Mouse (Mus musculus) MEL-GATA-1-ER (cell line): ENCODE data around the gene Gm20388.

Source experiments
- DNase-seq: peaks from one replicate; pipeline ENCODE4 v3.0.0-alpha.2; 2012; ENCODE audit warnings: low read depth; ENCODE audit errors: extremely low read depth

The Gm20388 gene

DNA sequence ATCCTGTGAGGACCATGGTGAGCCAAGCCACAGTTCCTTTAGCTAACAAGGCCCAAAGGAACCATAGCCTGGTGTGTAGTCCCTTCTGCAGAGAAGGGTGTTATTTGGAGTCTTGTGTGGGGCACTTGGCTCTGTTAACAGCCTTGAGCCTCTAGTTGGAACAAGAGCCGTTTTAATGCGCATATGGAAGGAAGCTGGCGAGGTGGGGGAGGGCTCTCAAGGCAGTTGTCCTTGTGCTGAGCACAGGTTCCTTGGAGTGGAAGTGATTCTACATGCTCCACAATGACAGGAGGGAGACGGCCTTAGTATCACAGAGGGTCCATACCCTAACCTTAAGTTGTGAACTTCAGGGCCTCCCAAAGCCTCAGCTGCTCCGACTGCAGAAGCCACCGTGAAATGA is 446.9 kb downstream of the Gm20388 start:
- no peak for DNase-seq

DNA sequence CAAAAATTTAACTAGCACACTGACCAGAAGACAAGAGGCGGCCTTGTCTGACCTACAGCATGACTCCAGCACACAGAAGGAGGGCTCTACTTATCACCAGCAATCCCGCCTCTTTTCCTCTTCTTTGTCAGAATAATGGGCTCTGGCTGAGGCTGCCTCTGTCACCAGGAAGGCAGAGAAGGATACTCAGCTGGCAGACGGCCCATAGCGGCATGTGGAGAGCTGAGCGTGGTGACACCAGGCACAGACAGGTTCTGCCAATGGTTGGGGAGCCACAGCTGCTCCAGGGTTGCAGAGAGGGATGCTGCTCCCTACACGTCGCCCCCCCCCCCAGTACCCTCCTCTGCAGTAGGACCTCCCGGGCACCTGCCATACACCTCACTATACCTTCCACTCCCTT is 450.7 kb downstream of the Gm20388 start:
- DNase-seq = no peak

- peak; percentile 53 for DNase-seq
Observed at GRCm38 (mm10) chr8:120363552-120364071, 453.0 kb downstream of the Gm20388 start.

DNA sequence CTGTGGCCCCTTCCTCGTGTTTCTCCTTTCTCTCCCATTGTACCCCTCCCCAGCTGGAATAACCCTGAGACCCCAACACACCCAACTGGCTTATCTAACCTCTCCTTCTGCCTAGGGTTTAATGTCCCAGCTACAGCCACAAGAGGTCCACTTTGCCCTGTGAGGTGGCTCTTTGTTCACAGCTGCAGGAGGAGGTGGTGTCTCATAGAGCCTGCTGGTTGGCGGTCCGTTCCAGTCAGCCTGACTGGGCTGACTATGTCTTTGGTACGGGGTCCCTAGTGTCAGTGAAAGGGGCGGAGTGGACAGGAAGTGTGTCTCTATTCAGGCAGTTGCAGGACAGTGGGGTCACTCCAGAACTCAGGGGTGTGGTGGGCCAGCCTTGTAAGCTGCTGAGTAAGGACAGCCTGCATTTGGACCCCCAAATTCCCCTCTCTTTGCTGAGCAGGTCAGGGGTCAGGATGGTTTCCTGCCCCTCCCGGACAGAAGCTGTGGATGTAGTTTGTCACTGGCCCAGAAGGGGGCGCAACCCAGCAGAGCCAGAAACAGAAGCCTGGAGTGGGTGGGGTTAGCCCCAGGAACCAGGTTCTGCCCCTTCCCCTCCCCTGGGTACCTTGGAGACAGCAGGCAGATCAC is 453.6 kb downstream of the Gm20388 start:
- peak; percentile 30 for DNase-seq

DNA sequence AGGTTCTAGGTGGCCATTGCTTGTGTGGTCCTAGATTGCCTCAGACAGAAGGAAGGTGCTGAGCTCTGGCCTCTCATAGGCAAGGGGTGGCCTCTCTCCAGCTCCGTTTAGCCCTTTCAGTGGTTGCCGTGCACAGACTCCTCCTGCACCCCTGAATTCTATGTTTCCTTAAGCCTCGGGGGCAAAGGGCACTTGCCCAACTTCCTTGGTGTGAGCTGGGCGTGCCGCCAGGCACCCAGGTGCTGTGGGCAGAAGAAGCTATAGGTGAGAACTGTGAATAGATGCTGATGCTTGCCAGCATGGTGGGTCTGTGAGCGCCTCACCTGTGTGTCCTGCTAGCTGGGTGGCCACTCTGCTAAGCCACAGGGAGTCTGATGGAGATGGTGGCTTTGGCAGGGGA is 456.2 kb downstream of the Gm20388 start:
- no peak for DNase-seq

- peak; percentile 28 for DNase-seq
Observed at GRCm38 (mm10) chr8:120368191-120368590, 457.6 kb downstream of the Gm20388 start.

DNA sequence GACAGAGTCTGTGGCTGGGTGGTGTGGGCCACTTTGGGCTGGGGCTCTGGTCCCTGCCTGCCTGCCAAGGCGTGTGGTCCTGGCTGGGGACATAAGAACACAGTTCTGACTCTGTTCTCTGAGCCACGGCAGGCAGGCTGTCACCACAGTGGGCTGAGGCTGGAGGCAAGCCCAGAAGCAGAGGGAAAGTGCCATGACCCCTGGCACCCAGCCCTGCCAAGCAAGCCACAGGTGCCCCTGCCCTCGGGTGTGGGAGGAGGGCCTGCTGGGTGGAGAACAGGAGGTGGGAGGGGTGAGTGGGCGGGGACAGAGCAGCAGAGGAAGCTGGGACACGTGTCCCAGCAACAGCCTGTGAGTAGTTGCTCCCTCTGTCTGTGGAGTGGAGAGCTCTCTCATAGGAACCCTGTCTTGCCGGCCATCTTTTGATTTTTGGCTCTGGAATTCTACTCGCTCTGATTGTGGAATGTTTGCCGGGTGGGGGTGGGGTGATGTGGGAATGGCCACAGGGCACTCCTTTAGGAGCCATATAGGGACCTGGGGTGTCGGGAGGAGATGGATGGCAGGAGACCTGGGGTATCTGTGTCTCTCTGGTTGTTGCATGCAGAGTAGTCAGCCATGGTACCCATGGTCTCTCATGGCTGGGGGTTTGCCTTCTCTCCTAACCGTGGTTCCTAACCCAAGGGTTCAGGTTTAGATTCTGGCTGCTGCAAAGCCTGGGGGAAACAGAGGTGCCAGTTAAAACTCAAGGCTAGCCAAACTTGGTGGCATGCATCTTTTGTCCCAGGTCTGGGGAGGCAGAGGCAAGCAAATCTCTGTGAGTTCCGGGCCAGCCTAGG is 458.4 kb downstream of the Gm20388 start:
- peak; percentile 94 for DNase-seq

DNA sequence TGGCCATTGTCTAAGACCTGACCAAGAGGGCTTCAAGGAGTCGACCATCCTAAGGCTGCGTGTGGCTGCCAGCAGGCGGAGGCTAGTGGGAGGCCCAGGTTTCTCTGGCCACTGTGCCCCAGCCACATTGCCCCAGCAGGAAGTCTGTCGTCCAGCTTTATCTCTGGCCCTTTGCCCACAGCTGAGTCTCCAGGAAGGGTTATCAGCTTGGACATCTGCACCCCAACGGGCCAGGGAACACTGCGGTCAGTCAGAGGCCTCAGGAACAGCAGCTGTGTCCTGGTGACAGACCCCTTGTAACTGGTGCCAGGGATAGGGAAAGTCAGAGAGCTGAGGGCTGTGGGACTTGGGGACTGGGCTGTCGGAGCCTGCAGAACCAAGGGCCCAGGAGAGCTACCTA is 459.3 kb downstream of the Gm20388 start:
- DNase-seq = peak; percentile 93

DNA sequence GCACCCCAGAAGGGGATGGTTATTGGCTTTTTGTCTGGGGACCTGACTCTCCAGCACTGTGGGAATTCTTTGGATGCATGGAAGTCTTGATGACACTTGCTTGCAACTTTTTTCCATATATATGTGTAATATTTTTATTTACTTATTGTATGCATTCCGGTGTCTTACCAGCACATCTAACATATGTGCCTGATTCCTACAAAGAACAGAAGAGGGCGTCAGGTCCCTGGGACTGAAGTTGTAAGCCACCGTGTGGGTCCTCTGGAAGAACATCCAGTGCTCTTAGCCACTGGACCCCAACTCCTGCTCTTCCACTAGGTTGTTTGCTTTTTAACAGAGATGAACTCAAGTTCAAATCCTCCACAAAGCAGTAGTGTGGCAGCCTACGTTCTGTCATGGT is 459.8 kb downstream of the Gm20388 start:
- peak; percentile 88 for DNase-seq

DNA sequence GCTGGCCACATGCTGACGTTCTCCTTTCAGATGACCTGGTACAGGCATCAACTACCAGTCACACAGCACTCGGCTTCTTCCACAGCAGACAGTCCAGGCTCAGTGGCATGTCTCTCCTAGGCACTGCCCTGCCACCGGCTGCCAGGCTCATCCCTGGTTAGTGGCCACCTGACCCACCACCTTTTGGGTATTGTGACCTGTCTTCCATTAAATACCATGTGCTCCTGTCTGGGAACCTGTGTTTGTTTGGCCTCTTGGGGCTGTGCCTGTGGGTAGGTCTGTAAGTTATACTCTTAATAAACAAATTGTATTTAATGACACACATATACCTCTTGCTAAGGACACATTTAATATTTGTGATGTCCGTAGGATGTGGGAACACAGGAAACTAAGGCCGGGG is 460.5 kb downstream of the Gm20388 start:
- peak; percentile 46 for DNase-seq

- DNase-seq = peak; percentile 100
Observed at GRCm38 (mm10) chr8:120371725-120372457, 461.2 kb downstream of the Gm20388 start.

GRCm38 (mm10) chr8:120372684-120373083 is 462.0 kb downstream of the Gm20388 start:
- DNase-seq = peak; percentile 28

DNA sequence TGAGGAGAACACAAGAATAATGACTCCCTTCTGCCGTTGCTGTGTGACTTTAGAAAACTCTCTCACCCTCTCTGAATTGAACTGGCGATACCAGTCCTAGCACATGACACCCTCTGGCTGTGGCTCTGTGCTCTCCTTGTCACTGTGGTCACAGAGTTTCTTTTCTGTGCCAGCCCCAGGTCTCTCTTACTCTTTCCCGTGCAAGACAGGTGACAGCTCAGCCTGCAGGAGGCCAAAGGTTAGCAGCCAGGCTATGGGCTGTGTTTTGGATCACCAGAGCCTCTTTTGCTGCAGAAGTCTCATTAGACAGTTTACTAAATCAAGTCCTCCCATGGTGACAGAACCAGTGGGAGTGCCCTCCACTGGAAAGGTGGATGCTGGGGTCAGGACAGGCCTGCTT is 463.0 kb downstream of the Gm20388 start:
- DNase-seq = no peak

DNA sequence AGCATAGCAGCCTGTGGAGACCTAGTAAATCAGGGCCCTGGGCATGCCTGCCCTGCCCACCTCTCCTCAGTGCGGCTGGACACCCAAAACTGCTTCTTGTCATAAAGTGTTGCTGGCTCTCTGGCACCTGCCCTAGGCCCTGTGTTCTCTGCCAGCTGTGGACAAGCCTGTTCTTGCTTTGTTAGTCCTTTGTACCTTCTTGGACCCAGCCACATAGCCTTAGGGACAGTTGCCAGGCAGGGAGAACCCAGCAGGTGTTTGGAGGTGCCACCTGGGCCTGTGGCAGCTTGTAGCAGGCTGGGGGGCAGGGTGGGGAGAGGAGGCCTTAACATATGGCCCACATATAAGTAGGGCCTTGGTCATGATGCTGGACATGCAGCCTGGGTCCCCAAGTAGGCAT is 463.4 kb downstream of the Gm20388 start:
- DNase-seq = no peak

GRCm38 (mm10) chr8:120374514-120374913 is 463.9 kb downstream of the Gm20388 start:
- no peak for DNase-seq

DNA sequence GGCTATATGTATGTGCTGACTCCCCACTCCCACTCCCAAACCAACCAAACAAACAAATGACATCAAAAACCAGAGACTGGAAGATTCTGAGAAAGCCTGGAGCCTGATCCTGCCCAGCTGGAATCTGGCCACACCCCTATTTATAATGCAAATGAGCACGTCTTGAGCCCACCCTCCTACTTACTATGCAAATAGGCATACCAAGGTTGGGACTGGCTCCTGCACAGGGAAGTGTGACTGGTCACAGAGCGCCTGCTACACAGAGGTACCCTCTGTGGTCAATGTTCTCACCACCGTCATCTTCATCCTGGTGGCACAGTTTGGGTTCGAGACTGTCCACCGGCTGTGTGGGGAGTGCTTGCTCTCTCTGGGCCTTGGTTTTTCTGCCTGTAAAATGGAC is 464.5 kb downstream of the Gm20388 start:
- DNase-seq = peak; percentile 93

GRCm38 (mm10) chr8:120376215-120376614 is 465.6 kb downstream of the Gm20388 start:
- DNase-seq = no peak

- peak; percentile 54 for DNase-seq
Observed at GRCm38 (mm10) chr8:120376847-120377802, 466.5 kb downstream of the Gm20388 start.

DNA sequence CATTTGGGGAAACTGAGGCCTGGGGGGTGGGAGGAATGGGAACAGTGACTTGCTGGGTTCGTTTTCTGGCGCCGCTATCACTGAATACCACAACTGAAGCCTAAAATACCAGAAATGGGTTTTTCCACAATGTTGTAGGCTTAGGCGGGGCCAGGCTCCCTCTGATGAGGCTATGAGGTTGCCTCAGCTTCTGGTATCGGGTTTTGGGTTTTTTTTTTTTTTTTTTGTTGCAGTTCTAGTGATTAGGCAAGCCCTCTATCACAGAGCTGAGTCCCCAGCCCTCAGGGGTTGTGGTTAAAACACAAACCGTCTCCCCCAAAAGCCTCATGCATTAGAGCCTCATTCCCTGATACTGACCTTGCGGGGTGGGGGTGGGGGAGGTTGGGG is 467.2 kb downstream of the Gm20388 start:
- DNase-seq = peak; percentile 98

- DNase-seq = peak; percentile 53
Observed at GRCm38 (mm10) chr8:120378306-120378705, 467.7 kb downstream of the Gm20388 start.

- DNase-seq = no peak
Observed at GRCm38 (mm10) chr8:120379015-120379414, 468.4 kb downstream of the Gm20388 start.
